Mouse (Mus musculus) C2C12 (cell line): ENCODE results near the gene Prdm13. TPM values are rescaled to one million over a fixed set of nuclear protein-coding genes. Genes with fewer than 3 reads are reported as not detected.
A peak's percentile ranks its signal among the peaks of the same experiment; 100 is the strongest.

Experiments
- H3K27me3 ChIP-seq: one replicate; pipeline ENCODE4 v1.6.1; 2011; ENCODE audit not compliant: control insufficient read depth, insufficient read depth, insufficient read length
- H3K36me3 ChIP-seq: one replicate; pipeline ENCODE4 v1.6.1; 2011; ENCODE audit not compliant: control insufficient read depth, insufficient read depth
- H3K4me3 ChIP-seq: one replicate; pipeline ENCODE4 v1.5.1; 2011; ENCODE audit warnings: mild to moderate bottlenecking, control low read depth; ENCODE audit not compliant: poor library complexity, insufficient read depth, severe bottlenecking
- H3K79me2 ChIP-seq: one replicate; pipeline ENCODE4 v1.6.1; 2011; ENCODE audit not compliant: control insufficient read depth, insufficient read depth
- H3K79me3 ChIP-seq: one replicate; pipeline ENCODE4 v1.6.1; 2011; ENCODE audit warnings: low read depth, control low read depth
- H3ac ChIP-seq: one replicate; pipeline ENCODE3; 2011; ENCODE audit warnings: low read depth; ENCODE audit not compliant: control insufficient read depth, insufficient read length
- CEBPB ChIP-seq: IDR thresholded peaks from one replicate; pipeline ENCODE4 v1.6.1; 2011; ENCODE audit warnings: low read depth, mild to moderate bottlenecking, control low read depth, moderate library complexity
- CTCF ChIP-seq: IDR thresholded peaks from one replicate; pipeline ENCODE4 v1.5.1; 2011; ENCODE audit not compliant: control insufficient read depth, insufficient read depth, insufficient read length
- FOSL1 ChIP-seq: IDR thresholded peaks from one replicate; pipeline ENCODE4 v1.8.0; 2011; ENCODE audit warnings: mild to moderate bottlenecking, low read length; ENCODE audit not compliant: poor library complexity, insufficient read depth, severe bottlenecking
- MAX ChIP-seq: IDR thresholded peaks from one replicate; pipeline ENCODE4 v1.6.1; 2011; ENCODE audit warnings: mild to moderate bottlenecking, control low read depth
- MYOD1 ChIP-seq: IDR thresholded peaks from one replicate; pipeline ENCODE4 v1.6.1; 2011; ENCODE audit warnings: low read depth; ENCODE audit not compliant: control insufficient read depth, insufficient read length
- MYOG ChIP-seq: IDR thresholded peaks from one replicate; pipeline ENCODE4 v1.6.1; 2011; ENCODE audit not compliant: control insufficient read depth, insufficient read length; ENCODE audit errors: extremely low read depth
- USF1 ChIP-seq: IDR thresholded peaks from one replicate; pipeline ENCODE4 v1.6.1; 2011; ENCODE audit warnings: low read depth, mild to moderate bottlenecking, control low read depth, moderate library complexity
- polyA plus RNA-seq: library from polyadenylated mRNA; unstranded; fragments of >200 nt; fragmentation: generic; extraction: Trizol; gene quantifications from one replicate; pipeline ENCODE4 v1.2.1, GENCODE M21; 2012; ENCODE audit warnings: missing spikeins

Gene Prdm13
- polyA plus RNA-seq, 1 experiment: not detected

GRCm38 (mm10) chr4:21695638-21696254 lies 10.0 kb upstream of the Prdm13 start:
- Histone ChIP-seq H3K36me3 (no peaks in the 10 kb centered on the region), H3K4me3 (no peak overlapping the region), H3K79me2 (no peaks in the 10 kb centered on the region), H3ac (no peak overlapping the region), H3K79me3 (no peaks in the 10 kb centered on the region), H3K27me3 (peaks cover 9% of the 10 kb centered on the region)
- TF ChIP-seq CTCF (peak; percentile 43), FOSL1 (no peak), MYOD1 (no peak), MYOG (no peak), CEBPB (no peak), USF1 (no peak), MAX (no peak)

- Histone ChIP-seq H3K27me3 (peaks cover 52% of the 10 kb centered on the region), H3ac (no peak overlapping the region), H3K4me3 (no peak overlapping the region), H3K36me3 (no peaks in the 10 kb centered on the region), H3K79me3 (no peaks in the 10 kb centered on the region), H3K79me2 (no peaks in the 10 kb centered on the region)
- TF ChIP-seq FOSL1 (no peak), MAX (no peak), CEBPB (no peak), MYOD1 (no peak), MYOG (no peak)
These were observed 4.5 kb upstream of the Prdm13 start for GRCm38 (mm10) chr4:21690221-21690620.

GRCm38 (mm10) chr4:21689492-21689941 lies 3.8 kb upstream of the Prdm13 start:
- Histone ChIP-seq H3K4me3 (no peak overlapping the region), H3K27me3 (peaks cover 59% of the 10 kb centered on the region), H3K79me2 (no peaks in the 10 kb centered on the region), H3K36me3 (no peaks in the 10 kb centered on the region), H3K79me3 (no peaks in the 10 kb centered on the region), H3ac (no peak overlapping the region)
- TF ChIP-seq MAX: no peak

DNA sequence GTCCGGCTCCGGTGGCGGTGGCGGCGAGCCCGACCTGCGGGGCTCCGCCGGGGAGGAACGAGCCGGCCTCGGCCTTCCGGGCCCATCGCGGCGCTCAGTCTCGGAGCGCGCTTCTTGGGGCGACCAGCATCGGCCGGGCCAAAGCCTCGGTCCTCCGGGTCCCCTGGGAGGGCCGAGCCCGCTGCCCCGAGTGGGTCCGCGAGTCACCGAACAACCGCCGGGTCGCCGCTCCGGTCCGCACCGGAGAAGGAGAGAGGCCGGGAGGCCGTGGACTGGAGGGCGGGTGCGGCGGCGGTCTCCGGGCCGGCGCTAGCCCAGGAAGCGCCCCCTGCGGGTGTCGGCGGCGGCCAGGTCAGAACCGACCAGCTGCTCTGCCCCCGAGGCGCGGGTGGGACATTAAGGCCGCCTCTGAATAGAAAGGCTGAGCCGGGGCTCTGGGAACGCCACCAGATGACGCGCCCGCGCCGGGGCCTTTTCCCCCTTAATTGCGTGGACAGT lies 3.0 kb upstream of the Prdm13 start:
- Histone ChIP-seq H3K79me2 (no peaks in the 10 kb centered on the region), H3K27me3 (peaks cover 65% of the 10 kb centered on the region), H3K4me3 (no peak overlapping the region), H3ac (no peak overlapping the region), H3K79me3 (no peaks in the 10 kb centered on the region), H3K36me3 (no peaks in the 10 kb centered on the region)
- TF ChIP-seq USF1: no peak
- TF ChIP-seq MAX: no peak
- no peak for TF ChIP-seq MYOD1

- no peak overlapping the region for H3K4me3 ChIP-seq
- no peak overlapping the region for H3ac ChIP-seq
- TF ChIP-seq MYOG (no peak), USF1 (no peak), MAX (no peak), CTCF (no peak), FOSL1 (no peak), CEBPB (no peak), MYOD1 (no peak)
- no peaks in the 10 kb centered on the region for H3K79me2 ChIP-seq
- no peaks in the 10 kb centered on the region for H3K79me3 ChIP-seq
- no peaks in the 10 kb centered on the region for H3K36me3 ChIP-seq
- H3K27me3 ChIP-seq: peaks cover 71% of the 10 kb centered on the region
These were observed 2.3 kb upstream of the Prdm13 start for GRCm38 (mm10) chr4:21687783-21688702.

GRCm38 (mm10) chr4:21686934-21687333 lies 1.2 kb upstream of the Prdm13 start:
- TF ChIP-seq CEBPB: no peak
- TF ChIP-seq CTCF: no peak
- no peak for TF ChIP-seq MYOG
- no peak for TF ChIP-seq MAX
- no peak for TF ChIP-seq MYOD1
- TF ChIP-seq FOSL1: no peak
- no peak for TF ChIP-seq USF1
- Histone ChIP-seq H3K4me3 (no peak overlapping the region), H3K79me2 (no peaks in the 10 kb centered on the region), H3K36me3 (no peaks in the 10 kb centered on the region), H3ac (no peak overlapping the region), H3K79me3 (no peaks in the 10 kb centered on the region), H3K27me3 (peaks cover 68% of the 10 kb centered on the region)
